Mouse (Mus musculus): ENCODE measurements around the gene Gm20843. TPM values are rescaled to one million over a fixed set of nuclear protein-coding genes. Genes with fewer than 3 reads are reported as not detected.
"Not testable (repeated sequence)": the region's sequence is repeated elsewhere in the genome, so short reads cannot be mapped to it uniquely, and the experiment has no call there.

The Gm20843 gene
- not detected in 2 replicates for total RNA-seq (2012; rRNA removed)

- H3K4me1 ChIP-seq (ENCODE audit: control insufficient read depth in 2 of 2, insufficient read depth in 2 of 2, low read length in 2 of 2, poor library complexity in 1 of 2); in situ Hi-C loops (cut with MboI; ENCODE audit: low sequenced_read_pairs in 2 of 2, unreplicated experiment in 2 of 2); H3K9ac ChIP-seq (ENCODE audit: insufficient read depth, low read depth, low read length, poor library complexity, severe bottlenecking); DNase-seq (ENCODE audit: low read depth, low spot score); H3K36me3 ChIP-seq (ENCODE audit: control insufficient read depth, insufficient read depth, low read length, poor library complexity, severe bottlenecking); H3K9me3 ChIP-seq (ENCODE audit: control insufficient read depth, insufficient read depth, low read depth, low read length); H3K27ac ChIP-seq (ENCODE audit: insufficient read depth, low read depth, low read length, poor library complexity, severe bottlenecking); H3K4me3 ChIP-seq (ENCODE audit: insufficient read depth in 1 of 2, low read depth in 1 of 2, low read length in 2 of 2, poor library complexity in 1 of 2, severe bottlenecking in 1 of 2): not testable (repeated sequence)
These were observed at the start of gene Gm20843 for GRCm38 (mm10) chrY:72247018-72247417. TSS of gene Gm20843 (minus strand) at chrY:72247118.
